Mouse (Mus musculus): ENCODE measurements around the gene Igf2bp3.

Gene Igf2bp3

GRCm38 (mm10) chr6:49176018-49176417 lies 38.7 kb downstream of the Igf2bp3 start:
- DNase-seq (ENCODE audit: extremely low spot score, low spot score), result no peak

GRCm38 (mm10) chr6:49174616-49175015 lies 40.1 kb downstream of the Igf2bp3 start:
- DNase-seq (ENCODE audit: extremely low spot score, low spot score), result no peak

GRCm38 (mm10) chr6:49173674-49174073 lies 41.1 kb downstream of the Igf2bp3 start:
- DNase-seq (ENCODE audit: extremely low spot score, low spot score), result no peak

GRCm38 (mm10) chr6:49173265-49173664 lies 41.5 kb downstream of the Igf2bp3 start:
- DNase-seq (ENCODE audit: extremely low spot score, low spot score), result no peak

- DNase-seq (ENCODE audit: extremely low spot score, low spot score), result no peak
These were observed 43.5 kb downstream of the Igf2bp3 start for GRCm38 (mm10) chr6:49171216-49171615.

GRCm38 (mm10) chr6:49168648-49169047 lies 46.1 kb downstream of the Igf2bp3 start:
- DNase-seq (ENCODE audit: extremely low spot score, low spot score), result no peak

- no peak for DNase-seq (ENCODE audit: extremely low spot score, low spot score)
These were observed 47.4 kb downstream of the Igf2bp3 start for GRCm38 (mm10) chr6:49167406-49167805.

- DNase-seq (ENCODE audit: extremely low spot score, low spot score), result no peak
These were observed 48.4 kb downstream of the Igf2bp3 start for GRCm38 (mm10) chr6:49166318-49166717.

GRCm38 (mm10) chr6:49165855-49166254 lies 48.9 kb downstream of the Igf2bp3 start:
- DNase-seq (ENCODE audit: extremely low spot score, low spot score), result no peak

- DNase-seq (ENCODE audit: extremely low spot score, low spot score), result no peak
These were observed 49.7 kb downstream of the Igf2bp3 start for GRCm38 (mm10) chr6:49165101-49165500.

- DNase-seq (ENCODE audit: extremely low spot score, low spot score), result no peak
These were observed 50.1 kb downstream of the Igf2bp3 start for GRCm38 (mm10) chr6:49164701-49165100.

GRCm38 (mm10) chr6:49159971-49160370 lies 54.8 kb downstream of the Igf2bp3 start:
- DNase-seq (ENCODE audit: extremely low spot score, low spot score), result no peak

- DNase-seq (ENCODE audit: extremely low spot score, low spot score), result no peak
These were observed 58.0 kb downstream of the Igf2bp3 start for GRCm38 (mm10) chr6:49156826-49157175.

- DNase-seq (ENCODE audit: extremely low spot score, low spot score), result no peak
These were observed 58.5 kb downstream of the Igf2bp3 start for GRCm38 (mm10) chr6:49156170-49156825.

GRCm38 (mm10) chr6:49151465-49151864 lies 63.3 kb downstream of the Igf2bp3 start:
- no peak for DNase-seq (ENCODE audit: extremely low spot score, low spot score)

GRCm38 (mm10) chr6:49150349-49151229 lies 64.2 kb downstream of the Igf2bp3 start:
- no peak for DNase-seq (ENCODE audit: extremely low spot score, low spot score)

- no peak for DNase-seq (ENCODE audit: extremely low spot score, low spot score)
These were observed 65.4 kb downstream of the Igf2bp3 start for GRCm38 (mm10) chr6:49149202-49149930.

GRCm38 (mm10) chr6:49148781-49149180 lies 66.0 kb downstream of the Igf2bp3 start:
- no peak for DNase-seq (ENCODE audit: extremely low spot score, low spot score)

GRCm38 (mm10) chr6:49148368-49148767 lies 66.4 kb downstream of the Igf2bp3 start:
- DNase-seq (ENCODE audit: extremely low spot score, low spot score), result no peak

- DNase-seq (ENCODE audit: extremely low spot score, low spot score), result no peak
These were observed 68.3 kb downstream of the Igf2bp3 start for GRCm38 (mm10) chr6:49146461-49146860.

- no peak for DNase-seq (ENCODE audit: extremely low spot score, low spot score)
These were observed 72.3 kb downstream of the Igf2bp3 start for GRCm38 (mm10) chr6:49142428-49142827.

- no peak for DNase-seq (ENCODE audit: extremely low spot score, low spot score)
These were observed 73.6 kb downstream of the Igf2bp3 start for GRCm38 (mm10) chr6:49141125-49141524.

Measured in neural tube, embryonic 10.5 days (tissue).